Mouse (Mus musculus) liver, embryonic 16.5 days (tissue): ENCODE measurements around the gene Nabp1. TPM values are rescaled to one million over a fixed set of nuclear protein-coding genes. Genes with fewer than 3 reads are reported as not detected.

Experiments
- polyA plus RNA-seq: library from polyadenylated mRNA; unstranded; fragments of >200 nt; fragmentation: Nextera tagmentation; extraction: Ambion mirVana; gene quantifications from 2 replicates; pipeline ENCODE4 v1.2.1, GENCODE M21; 2015

The Nabp1 gene
- polyA plus RNA-seq, 1 experiment from 2014 or later: 11.3 TPM

Other genes starting within 250 kb of the Nabp1 start
- gene Cavin2, start 189.3 kb downstream of the Nabp1 start, polyA plus RNA-seq: 23.7 and 24.9 TPM in 2 replicates